Mouse (Mus musculus): ENCODE results near the gene Mrpl20. TPM values are rescaled to one million over a fixed set of nuclear protein-coding genes. Genes with fewer than 3 reads are reported as not detected.
A peak's percentile ranks its signal among the peaks of the same experiment; 100 is the strongest.

Gene Mrpl20
- polyA plus RNA-seq, 1 experiment, result 36.9 TPM

DNA sequence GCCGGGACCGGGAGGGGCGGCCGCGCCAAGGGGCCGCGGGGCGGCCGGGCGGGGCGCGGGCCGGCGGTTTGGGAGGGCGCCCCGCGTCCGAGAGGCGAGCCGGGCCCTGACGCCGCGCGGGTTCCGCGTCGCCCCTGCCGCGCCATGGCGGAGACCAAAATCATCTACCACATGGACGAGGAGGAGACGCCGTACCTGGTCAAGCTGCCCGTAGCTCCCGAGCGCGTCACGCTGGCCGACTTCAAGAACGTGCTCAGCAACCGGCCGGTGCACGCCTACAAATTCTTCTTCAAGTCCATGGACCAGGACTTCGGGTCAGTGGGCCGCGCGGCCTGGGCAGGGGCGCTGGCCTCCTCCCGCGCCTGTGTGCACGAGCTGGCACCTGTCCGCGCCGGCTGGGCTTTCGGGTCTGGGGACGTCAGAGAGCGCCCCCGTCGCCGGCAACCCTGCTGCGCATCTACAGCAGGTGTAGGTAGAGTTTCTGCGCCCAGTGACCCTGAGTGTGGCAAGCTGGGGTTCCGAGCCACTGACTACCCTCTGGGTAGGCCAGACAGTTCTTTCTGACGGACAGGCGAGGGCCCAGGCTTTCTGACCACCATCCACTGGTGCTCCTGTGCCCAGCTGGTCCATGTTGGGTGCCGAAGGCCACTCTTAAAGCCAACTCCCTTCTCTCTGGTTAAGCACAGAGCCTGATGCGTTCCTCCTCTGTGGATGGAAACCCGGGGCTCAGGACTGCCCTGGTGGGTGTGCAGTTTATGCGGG, 45.1 kb downstream of the Mrpl20 start:
- peaks cover 19% of the 10 kb centered on the region for H3K4me1 ChIP-seq (ENCODE audit: control insufficient read depth, insufficient read depth, low read length)
- 1% methylated on average over 68 of the region's 69 CpGs for WGBS
- peak overlapping the region; percentile 83 for H3K4me3 ChIP-seq (replicated peaks; ENCODE audit: extremely low read depth, low read depth, low read length)
- TF ChIP-seq CTCF (IDR thresholded peaks at IDR 0.05; ENCODE audit: insufficient read depth, low read length) (no peak), POLR2A (IDR thresholded peaks at IDR 0.05; ENCODE audit: borderline replicate concordance, extremely low read depth, low read depth, low read length) (no peak)
- DNase-seq, result peak; percentile 56

DNA sequence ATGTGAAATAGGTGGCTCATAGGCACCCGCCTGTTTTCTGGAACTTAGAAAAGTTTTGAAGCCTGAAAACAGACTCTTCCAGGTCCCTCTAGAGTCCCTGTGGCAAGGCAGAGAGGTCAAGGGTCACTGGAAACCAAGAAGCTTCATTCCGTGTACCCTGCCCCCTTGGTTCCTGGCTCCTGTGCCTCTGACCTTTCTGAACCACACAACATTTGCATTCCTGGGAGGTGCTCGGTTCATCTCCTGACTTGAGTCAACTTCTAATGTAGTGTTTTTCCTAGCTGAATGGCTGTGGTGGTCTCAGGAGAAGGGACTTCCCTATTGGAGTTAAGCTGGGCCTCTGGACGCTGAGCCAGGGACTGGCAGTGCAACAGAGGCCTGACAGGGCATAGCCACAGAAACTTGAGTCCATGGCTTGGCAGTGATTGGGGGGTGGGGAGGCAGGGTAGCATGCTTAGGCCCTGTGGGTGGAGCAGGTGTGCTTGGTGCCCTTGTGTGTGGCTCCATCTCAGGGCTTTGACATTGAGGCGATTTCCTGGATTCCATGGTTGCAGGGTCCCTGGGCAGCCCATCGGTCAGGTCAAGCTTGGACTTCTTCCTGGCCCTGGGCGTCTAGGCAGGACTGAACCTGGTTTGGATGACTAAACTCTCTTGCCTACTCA, 45.9 kb downstream of the Mrpl20 start:
- TF ChIP-seq CTCF (IDR thresholded peaks at IDR 0.05; ENCODE audit: insufficient read depth, low read length), result no peak

GRCm38 (mm10) chr4:155849391-155849790, 46.7 kb downstream of the Mrpl20 start:
- DNase-seq, result no peak
- H3K4me3 ChIP-seq (replicated peaks; ENCODE audit: extremely low read depth, low read depth, low read length), result no peak overlapping the region
- no peak for TF ChIP-seq POLR2A (IDR thresholded peaks at IDR 0.05; ENCODE audit: borderline replicate concordance, extremely low read depth, low read depth, low read length)
- no peak for TF ChIP-seq CTCF (IDR thresholded peaks at IDR 0.05; ENCODE audit: insufficient read depth, low read length)
- 84% methylated on average over 2 of the region's 2 CpGs for WGBS
- H3K4me1 ChIP-seq (ENCODE audit: control insufficient read depth, insufficient read depth, low read length), result peaks cover 19% of the 10 kb centered on the region

More for the DNA sequence above, 45.9 kb downstream of the Mrpl20 start:
- no peak for DNase-seq
- Histone ChIP-seq H3K4me3 (replicated peaks; ENCODE audit: extremely low read depth, low read depth, low read length) (peak overlapping the region; percentile 3), H3K4me1 (ENCODE audit: control insufficient read depth, insufficient read depth, low read length) (peaks cover 19% of the 10 kb centered on the region)
- 56% methylated on average over 7 of the region's 7 CpGs for WGBS

GRCm38 (mm10) chr4:155849792-155850451, 47.2 kb downstream of the Mrpl20 start:
- TF ChIP-seq POLR2A (IDR thresholded peaks at IDR 0.05; ENCODE audit: borderline replicate concordance, extremely low read depth, low read depth, low read length) (no peak), CTCF (IDR thresholded peaks at IDR 0.05; ENCODE audit: insufficient read depth, low read length) (no peak)
- no peak for DNase-seq
- Histone ChIP-seq H3K4me1 (ENCODE audit: control insufficient read depth, insufficient read depth, low read length) (peaks cover 19% of the 10 kb centered on the region), H3K4me3 (replicated peaks; ENCODE audit: extremely low read depth, low read depth, low read length) (no peak overlapping the region)
- WGBS, result 85% methylated on average over 3 of the region's 3 CpGs

DNA sequence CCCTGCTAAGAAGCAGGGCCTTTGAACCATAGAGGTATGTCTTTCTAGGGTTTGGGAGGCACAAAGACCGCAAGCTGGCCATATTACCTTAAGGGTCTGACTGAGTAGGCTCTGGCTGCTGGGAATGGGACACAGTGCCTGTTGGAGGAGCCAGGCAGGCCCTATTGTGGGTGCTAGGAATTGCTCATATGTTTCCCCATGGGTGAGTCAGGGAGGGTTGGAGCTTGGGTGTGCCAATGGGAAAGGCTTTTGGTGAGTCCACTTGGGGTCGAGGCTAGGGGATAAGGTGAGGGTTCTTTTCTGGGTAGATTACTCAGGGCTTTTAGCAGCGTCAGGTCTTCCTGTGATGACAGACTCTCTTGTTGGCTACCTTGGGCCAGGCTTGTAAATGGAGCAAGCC, 48.7 kb downstream of the Mrpl20 start:
- no peak for DNase-seq
- WGBS, result 85% methylated on average over 3 of the region's 3 CpGs
- Histone ChIP-seq H3K4me3 (replicated peaks; ENCODE audit: extremely low read depth, low read depth, low read length) (no peak overlapping the region), H3K4me1 (ENCODE audit: control insufficient read depth, insufficient read depth, low read length) (peaks cover 19% of the 10 kb centered on the region)
- TF ChIP-seq POLR2A (IDR thresholded peaks at IDR 0.05; ENCODE audit: borderline replicate concordance, extremely low read depth, low read depth, low read length), result no peak
- TF ChIP-seq CTCF (IDR thresholded peaks at IDR 0.05; ENCODE audit: insufficient read depth, low read length), result no peak

DNA sequence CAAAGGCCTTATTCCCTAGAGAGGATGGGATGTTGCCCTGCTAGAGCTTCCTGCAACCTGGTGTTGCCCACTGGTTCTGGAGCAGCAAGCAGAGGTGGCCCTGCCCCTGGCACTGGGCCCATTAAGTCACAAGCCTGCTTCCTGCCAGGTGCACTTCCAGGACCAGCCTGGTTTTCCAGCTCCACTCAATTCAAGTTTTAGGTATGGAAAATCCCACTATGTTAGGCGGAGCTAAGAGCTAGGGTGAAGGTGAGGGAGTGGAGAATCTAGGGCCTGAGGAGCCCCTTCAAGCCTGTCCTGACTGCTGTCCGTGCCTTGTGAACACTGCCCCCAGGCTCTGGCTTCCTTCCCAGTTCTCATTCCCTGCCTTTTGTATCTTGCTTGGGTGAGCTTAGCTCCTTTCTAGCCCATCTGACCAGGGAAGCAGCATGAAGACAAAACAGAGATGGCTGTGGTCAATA, 49.3 kb downstream of the Mrpl20 start:
- no peak for TF ChIP-seq POLR2A (IDR thresholded peaks at IDR 0.05; ENCODE audit: borderline replicate concordance, extremely low read depth, low read depth, low read length)
- no peak for TF ChIP-seq CTCF (IDR thresholded peaks at IDR 0.05; ENCODE audit: insufficient read depth, low read length)
- Histone ChIP-seq H3K4me1 (ENCODE audit: control insufficient read depth, insufficient read depth, low read length) (peaks cover 14% of the 10 kb centered on the region), H3K4me3 (replicated peaks; ENCODE audit: extremely low read depth, low read depth, low read length) (no peak overlapping the region)
- whole genome bisulfite sequencing, result 49% methylated on average over 2 of the region's 2 CpGs
- DNase-seq, result peak; percentile 23

GRCm38 (mm10) chr4:155853421-155853820, 50.7 kb downstream of the Mrpl20 start:
- Histone ChIP-seq H3K4me1 (ENCODE audit: control insufficient read depth, insufficient read depth, low read length) (peaks cover 10% of the 10 kb centered on the region; the same call in 1 of the 2 replicates), H3K4me3 (replicated peaks; ENCODE audit: extremely low read depth, low read depth, low read length) (no peak overlapping the region)
- WGBS, result 92% methylated on average over 9 of the region's 9 CpGs
- no peak for DNase-seq
- TF ChIP-seq POLR2A (IDR thresholded peaks at IDR 0.05; ENCODE audit: borderline replicate concordance, extremely low read depth, low read depth, low read length), result no peak
- TF ChIP-seq CTCF (IDR thresholded peaks at IDR 0.05; ENCODE audit: insufficient read depth, low read length), result no peak

DNA sequence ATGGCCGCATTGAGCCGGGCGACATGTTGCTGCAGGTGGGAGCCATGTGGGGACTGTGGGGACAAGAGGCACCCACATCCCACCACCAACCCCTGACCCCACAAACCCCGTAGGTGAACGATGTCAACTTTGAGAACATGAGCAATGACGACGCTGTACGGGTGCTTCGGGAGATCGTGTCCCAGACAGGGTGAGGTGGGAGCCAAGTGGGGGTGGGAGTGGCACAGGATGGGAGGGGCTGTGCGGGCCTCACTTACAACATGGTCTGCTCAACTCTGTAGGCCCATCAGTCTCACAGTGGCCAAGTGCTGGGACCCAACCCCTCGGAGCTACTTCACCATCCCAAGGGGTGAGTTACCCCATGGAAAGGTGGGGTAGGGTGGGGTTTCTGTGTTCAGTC, 52.3 kb downstream of the Mrpl20 start:
- Histone ChIP-seq H3K4me1 (ENCODE audit: control insufficient read depth, insufficient read depth, low read length) (0 out of 2 replicates have a peak, but pooled peaks cover 4% of the 10 kb centered on the region), H3K4me3 (replicated peaks; ENCODE audit: extremely low read depth, low read depth, low read length) (no peak overlapping the region)
- peak; percentile 15; the same call in 1 of the 2 replicates for TF ChIP-seq POLR2A (IDR thresholded peaks at IDR 0.05; ENCODE audit: borderline replicate concordance, extremely low read depth, low read depth, low read length)
- TF ChIP-seq CTCF (IDR thresholded peaks at IDR 0.05; ENCODE audit: insufficient read depth, low read length), result no peak
- 93% methylated on average over 12 of the region's 12 CpGs for WGBS
- no peak for DNase-seq

DNA sequence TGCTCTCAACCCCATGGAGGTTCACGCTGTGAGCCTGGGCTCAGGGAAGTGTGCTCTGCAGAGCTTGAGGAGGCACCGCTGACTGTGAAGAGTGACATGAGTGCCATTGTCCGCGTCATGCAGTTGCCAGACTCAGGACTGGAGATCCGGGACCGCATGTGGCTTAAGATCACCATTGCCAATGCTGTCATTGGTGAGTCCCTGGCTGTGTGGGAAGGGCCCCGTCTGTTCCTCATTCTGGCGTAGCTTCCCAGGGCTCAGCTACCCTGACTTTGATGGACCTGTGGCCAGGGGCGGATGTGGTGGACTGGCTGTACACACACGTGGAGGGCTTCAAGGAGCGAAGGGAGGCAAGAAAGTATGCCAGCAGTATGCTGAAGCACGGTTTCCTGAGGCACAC, 53.4 kb downstream of the Mrpl20 start:
- DNase-seq, result no peak
- WGBS, result 92% methylated on average over 12 of the region's 12 CpGs
- Histone ChIP-seq H3K4me1 (ENCODE audit: control insufficient read depth, insufficient read depth, low read length) (0 out of 2 replicates have a peak, but pooled peaks cover 4% of the 10 kb centered on the region), H3K4me3 (replicated peaks; ENCODE audit: extremely low read depth, low read depth, low read length) (no peak overlapping the region)
- no peak for TF ChIP-seq POLR2A (IDR thresholded peaks at IDR 0.05; ENCODE audit: borderline replicate concordance, extremely low read depth, low read depth, low read length)
- TF ChIP-seq CTCF (IDR thresholded peaks at IDR 0.05; ENCODE audit: insufficient read depth, low read length), result no peak
